Mouse (Mus musculus) limb, embryonic 10.5 days (tissue): ENCODE results near the gene Ank3. TPM values are rescaled to one million over a fixed set of nuclear protein-coding genes. Genes with fewer than 3 reads are reported as not detected.

ENCODE experiments used
- DNase-seq: peaks from one replicate; pipeline ENCODE4 v3.0.0-alpha.2; 2017; ENCODE audit warnings: low spot score
- H3K27ac ChIP-seq: fragments of 300-500 bp; sonication (generic); 2 replicates; pipeline ENCODE4 v1.5.1; 2016; ENCODE audit warnings: mild to moderate bottlenecking
- H3K27me3 ChIP-seq: fragments of 300-500 bp; sonication (generic); 2 replicates; pipeline ENCODE4 v1.6.1; 2016; ENCODE audit warnings: low read depth, mild to moderate bottlenecking; ENCODE audit not compliant: poor library complexity, severe bottlenecking
- H3K36me3 ChIP-seq: fragments of 300-500 bp; sonication (generic); 2 replicates; pipeline ENCODE4 v1.6.1; 2016; ENCODE audit warnings: mild to moderate bottlenecking, moderate library complexity
- H3K4me1 ChIP-seq: fragments of 300-500 bp; sonication (generic); 2 replicates; pipeline ENCODE4 v1.6.1; 2016
- H3K4me3 ChIP-seq: fragments of 300-500 bp; sonication (generic); 2 replicates; pipeline ENCODE4 v1.5.1; 2016; ENCODE audit warnings: mild to moderate bottlenecking, moderate library complexity
- H3K9me3 ChIP-seq: fragments of 300-500 bp; sonication (generic); replicated peaks from 2 replicates; pipeline ENCODE4 v1.6.1; 2016; ENCODE audit warnings: mild to moderate bottlenecking
- WGBS: fragments of 180-500 bp; shearing (Covaris S2); methylation state at CpG from one replicate; pipeline ENCODE4 v1.1.7; 2016; 5-methylcytosine and 5-hydroxymethylcytosine counted together
- polyA plus RNA-seq: library from polyadenylated mRNA; unstranded; fragments of >200 nt; fragmentation: Nextera tagmentation; extraction: Ambion mirVana; gene quantifications from 2 replicates; pipeline ENCODE4 v1.2.1, GENCODE M21; 2016

Gene Ank3
- polyA plus RNA-seq, 1 experiment from 2014 or later: 26.1 TPM

- Histone ChIP-seq H3K27ac (no peak overlapping the region), H3K4me1 (peaks cover 22% of the 10 kb centered on the region), H3K9me3 (no peaks in the 10 kb centered on the region), H3K27me3 (no peaks in the 10 kb centered on the region), H3K4me3 (no peak overlapping the region), H3K36me3 (no peaks in the 10 kb centered on the region)
- DNase-seq: peak; percentile 41
- WGBS: 27% methylated on average over 5 of the region's 5 CpGs
Observed at GRCm38 (mm10) chr10:69738741-69739271, 340.2 kb downstream of the Ank3 start.

GRCm38 (mm10) chr10:69742528-69742927 lies 344.0 kb downstream of the Ank3 start:
- DNase-seq: no peak
- Histone ChIP-seq H3K36me3 (no peaks in the 10 kb centered on the region), H3K27me3 (no peaks in the 10 kb centered on the region), H3K4me1 (peaks cover 37% of the 10 kb centered on the region), H3K27ac (no peak overlapping the region), H3K9me3 (no peaks in the 10 kb centered on the region), H3K4me3 (no peak overlapping the region)
- 88% methylated on average over 3 of the region's 3 CpGs for WGBS

- no peak for DNase-seq
Observed at GRCm38 (mm10) chr10:69744181-69744580, 345.6 kb downstream of the Ank3 start.

GRCm38 (mm10) chr10:69744871-69745270 lies 346.3 kb downstream of the Ank3 start:
- 65% methylated on average over 5 of the region's 5 CpGs for WGBS
- no peaks in the 10 kb centered on the region for H3K9me3 ChIP-seq
- H3K4me1 ChIP-seq: peaks cover 21% of the 10 kb centered on the region
- no peaks in the 10 kb centered on the region for H3K36me3 ChIP-seq
- H3K27me3 ChIP-seq: no peaks in the 10 kb centered on the region
- H3K27ac ChIP-seq: no peak overlapping the region
- DNase-seq: no peak
- no peak overlapping the region for H3K4me3 ChIP-seq

More at GRCm38 (mm10) chr10:69744181-69744580, 345.6 kb downstream of the Ank3 start:
- 74% methylated on average over 8 of the region's 8 CpGs for WGBS
- Histone ChIP-seq H3K4me1 (peaks cover 28% of the 10 kb centered on the region), H3K27me3 (no peaks in the 10 kb centered on the region), H3K4me3 (no peak overlapping the region), H3K9me3 (no peaks in the 10 kb centered on the region), H3K27ac (no peak overlapping the region), H3K36me3 (no peaks in the 10 kb centered on the region)

- no peak overlapping the region for H3K27ac ChIP-seq
- DNase-seq: no peak
- no peaks in the 10 kb centered on the region for H3K36me3 ChIP-seq
- H3K27me3 ChIP-seq: no peaks in the 10 kb centered on the region
- peaks cover 21% of the 10 kb centered on the region for H3K4me1 ChIP-seq
- H3K9me3 ChIP-seq: no peaks in the 10 kb centered on the region
- H3K4me3 ChIP-seq: no peak overlapping the region
- WGBS: 84% methylated on average over 8 of the region's 8 CpGs
Observed at GRCm38 (mm10) chr10:69746322-69746721, 347.7 kb downstream of the Ank3 start.

GRCm38 (mm10) chr10:69746730-69747129 lies 348.2 kb downstream of the Ank3 start:
- 68% methylated on average over 5 of the region's 5 CpGs for WGBS
- Histone ChIP-seq H3K27me3 (no peaks in the 10 kb centered on the region), H3K36me3 (no peaks in the 10 kb centered on the region), H3K27ac (no peak overlapping the region), H3K4me1 (peaks cover 21% of the 10 kb centered on the region), H3K4me3 (no peak overlapping the region), H3K9me3 (no peaks in the 10 kb centered on the region)
- no peak for DNase-seq

GRCm38 (mm10) chr10:69751416-69751815 lies 352.8 kb downstream of the Ank3 start:
- Histone ChIP-seq H3K27ac (no peak overlapping the region), H3K36me3 (no peaks in the 10 kb centered on the region), H3K4me1 (peaks cover 7% of the 10 kb centered on the region; the same call in 1 of the 2 replicates), H3K27me3 (no peaks in the 10 kb centered on the region), H3K9me3 (no peaks in the 10 kb centered on the region), H3K4me3 (no peak overlapping the region)
- WGBS: 63% methylated on average over 7 of the region's 7 CpGs
- DNase-seq: no peak

GRCm38 (mm10) chr10:69753464-69753863 lies 354.9 kb downstream of the Ank3 start:
- Histone ChIP-seq H3K4me1 (no peaks in the 10 kb centered on the region), H3K4me3 (no peak overlapping the region), H3K27ac (no peak overlapping the region), H3K36me3 (no peaks in the 10 kb centered on the region), H3K27me3 (no peaks in the 10 kb centered on the region), H3K9me3 (no peaks in the 10 kb centered on the region)
- WGBS: 85% methylated on average over 11 of the region's 11 CpGs
- DNase-seq: peak; percentile 41

GRCm38 (mm10) chr10:69756956-69757672 lies 358.5 kb downstream of the Ank3 start:
- Histone ChIP-seq H3K9me3 (no peaks in the 10 kb centered on the region), H3K27ac (no peak overlapping the region), H3K4me1 (peaks cover 5% of the 10 kb centered on the region), H3K4me3 (no peak overlapping the region), H3K36me3 (no peaks in the 10 kb centered on the region), H3K27me3 (no peaks in the 10 kb centered on the region)
- 84% methylated on average over 4 of the region's 4 CpGs for WGBS
- DNase-seq: no peak

- Histone ChIP-seq H3K27me3 (no peaks in the 10 kb centered on the region), H3K9me3 (no peaks in the 10 kb centered on the region), H3K4me3 (no peak overlapping the region), H3K27ac (no peak overlapping the region), H3K36me3 (no peaks in the 10 kb centered on the region), H3K4me1 (peaks cover 5% of the 10 kb centered on the region)
- no peak for DNase-seq
- WGBS: 81% methylated on average over 7 of the region's 7 CpGs
Observed at GRCm38 (mm10) chr10:69762977-69763376, 364.4 kb downstream of the Ank3 start.

- Histone ChIP-seq H3K27me3 (no peaks in the 10 kb centered on the region), H3K9me3 (no peaks in the 10 kb centered on the region), H3K36me3 (no peaks in the 10 kb centered on the region), H3K4me3 (no peak overlapping the region), H3K27ac (no peak overlapping the region), H3K4me1 (peaks cover 5% of the 10 kb centered on the region)
- DNase-seq: no peak
- 69% methylated on average over 4 of the region's 4 CpGs for WGBS
Observed at GRCm38 (mm10) chr10:69764402-69764801, 365.8 kb downstream of the Ank3 start.

- DNase-seq: no peak
- Histone ChIP-seq H3K4me1 (no peaks in the 10 kb centered on the region), H3K27me3 (no peaks in the 10 kb centered on the region), H3K27ac (no peak overlapping the region), H3K4me3 (no peak overlapping the region), H3K36me3 (no peaks in the 10 kb centered on the region), H3K9me3 (no peaks in the 10 kb centered on the region)
- 90% methylated on average over 12 of the region's 12 CpGs for WGBS
Observed at GRCm38 (mm10) chr10:69777065-69777645, 378.6 kb downstream of the Ank3 start.

- no peak overlapping the region for H3K4me3 ChIP-seq
- H3K4me1 ChIP-seq: no peaks in the 10 kb centered on the region
- H3K36me3 ChIP-seq: no peaks in the 10 kb centered on the region
- no peaks in the 10 kb centered on the region for H3K27me3 ChIP-seq
- WGBS: 80% methylated on average over 11 of the region's 11 CpGs
- no peak overlapping the region for H3K27ac ChIP-seq
- DNase-seq: no peak
- no peaks in the 10 kb centered on the region for H3K9me3 ChIP-seq
Observed at GRCm38 (mm10) chr10:69777736-69778135, 379.2 kb downstream of the Ank3 start.
